Mouse (Mus musculus) CD8-positive naive resting alpha-beta T cell, adult 57 days (primary cell): ENCODE results near the gene Btbd7. TPM values are rescaled to one million over a fixed set of nuclear protein-coding genes. Genes with fewer than 3 reads are reported as not detected.

Experiments used
- total RNA-seq: library from RNA; stranded (reverse); gene quantifications from one replicate; pipeline ENCODE4 v1.2.4, GENCODE M21; 2023

The Btbd7 gene
- total RNA-seq: 52.7 TPM

DNA sequence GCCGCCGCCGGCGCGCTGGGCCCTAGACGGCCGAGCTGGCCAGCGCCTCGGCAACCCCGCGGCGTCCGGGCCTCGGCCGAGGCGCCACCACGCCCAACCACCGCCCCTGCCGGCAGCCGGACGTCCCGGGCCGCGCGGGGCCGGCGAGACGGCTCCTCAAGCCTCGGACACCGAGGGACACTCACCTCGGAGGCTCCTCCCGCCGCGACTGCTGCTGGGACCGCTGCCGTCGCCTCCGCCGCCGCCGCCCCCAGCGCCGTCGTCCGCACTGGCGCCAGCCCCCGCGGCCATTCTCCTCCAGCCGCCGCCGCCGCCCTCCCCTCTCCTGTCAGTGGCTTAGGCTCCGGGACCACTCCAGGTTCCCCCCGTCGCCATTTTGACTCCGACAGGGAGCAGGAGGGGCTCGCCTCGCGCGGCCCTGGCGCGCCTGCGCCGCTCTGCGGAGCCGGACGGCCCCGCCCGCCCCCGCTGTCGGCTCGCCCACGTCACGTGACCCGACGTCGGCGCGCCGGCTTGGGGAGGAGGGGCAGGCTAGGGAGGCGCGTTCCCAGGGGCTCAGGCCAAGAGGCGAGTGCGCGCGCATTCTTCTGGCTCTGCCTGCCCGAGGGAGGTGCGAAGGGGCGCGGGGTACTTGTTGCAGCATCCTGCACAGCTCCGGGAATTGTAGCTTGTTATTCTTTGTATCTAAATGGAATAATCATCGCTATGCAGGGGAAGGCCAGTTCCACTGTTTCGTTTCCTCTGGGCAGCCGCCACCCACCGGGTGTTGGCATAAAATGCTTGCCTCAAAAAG lies at the start of gene Btbd7:
TSS of gene Btbd7 (minus strand) at position 441 of the 793 bp plus-strand sequence.

DNA sequence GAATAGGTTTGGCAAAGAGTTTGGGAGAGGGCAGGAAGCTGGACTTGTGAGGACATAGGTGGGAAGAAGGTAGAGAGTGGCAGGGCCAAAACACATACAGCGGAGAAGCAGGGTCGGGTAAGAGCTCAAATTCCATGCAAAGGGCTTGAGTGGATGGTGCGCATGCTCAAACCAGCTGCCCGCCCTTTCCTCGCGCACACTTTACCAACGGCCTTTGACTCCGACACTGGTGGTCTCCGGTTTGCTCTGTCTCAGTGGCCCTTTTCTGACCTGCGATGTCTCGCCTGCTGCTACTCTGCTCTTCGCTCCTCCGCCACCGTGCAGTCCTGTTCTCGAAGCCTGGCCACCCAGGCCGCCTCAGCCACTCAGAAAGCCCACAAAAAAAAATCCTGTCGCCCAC lies 20.8 kb upstream of the Btbd7 start, which contains the start of gene Cox8c:
TSS of gene Cox8c (plus strand) at position 226 of the 400 bp plus-strand sequence.

DNA sequence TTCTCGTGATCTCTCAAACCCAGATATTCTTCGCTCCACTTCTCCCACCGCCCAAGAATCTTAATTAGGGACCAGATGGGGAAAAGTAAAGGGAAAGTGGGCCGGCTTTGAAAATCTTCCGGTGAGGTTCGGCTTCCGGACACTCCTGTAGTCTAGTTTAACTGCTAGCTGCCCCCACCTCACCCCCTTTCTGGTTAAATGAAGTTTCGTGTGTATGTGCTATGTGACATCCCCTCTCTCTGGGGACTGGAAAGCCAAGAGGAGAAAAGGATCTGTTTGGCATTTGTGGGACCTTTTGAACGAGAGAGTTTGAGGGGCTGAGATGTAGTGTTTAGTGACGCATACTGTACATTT lies 119.9 kb downstream of the Btbd7 start, which contains the start of gene Gm20604:
TSS of gene Gm20604 (minus strand) at position 270 of the 354 bp plus-strand sequence.

DNA sequence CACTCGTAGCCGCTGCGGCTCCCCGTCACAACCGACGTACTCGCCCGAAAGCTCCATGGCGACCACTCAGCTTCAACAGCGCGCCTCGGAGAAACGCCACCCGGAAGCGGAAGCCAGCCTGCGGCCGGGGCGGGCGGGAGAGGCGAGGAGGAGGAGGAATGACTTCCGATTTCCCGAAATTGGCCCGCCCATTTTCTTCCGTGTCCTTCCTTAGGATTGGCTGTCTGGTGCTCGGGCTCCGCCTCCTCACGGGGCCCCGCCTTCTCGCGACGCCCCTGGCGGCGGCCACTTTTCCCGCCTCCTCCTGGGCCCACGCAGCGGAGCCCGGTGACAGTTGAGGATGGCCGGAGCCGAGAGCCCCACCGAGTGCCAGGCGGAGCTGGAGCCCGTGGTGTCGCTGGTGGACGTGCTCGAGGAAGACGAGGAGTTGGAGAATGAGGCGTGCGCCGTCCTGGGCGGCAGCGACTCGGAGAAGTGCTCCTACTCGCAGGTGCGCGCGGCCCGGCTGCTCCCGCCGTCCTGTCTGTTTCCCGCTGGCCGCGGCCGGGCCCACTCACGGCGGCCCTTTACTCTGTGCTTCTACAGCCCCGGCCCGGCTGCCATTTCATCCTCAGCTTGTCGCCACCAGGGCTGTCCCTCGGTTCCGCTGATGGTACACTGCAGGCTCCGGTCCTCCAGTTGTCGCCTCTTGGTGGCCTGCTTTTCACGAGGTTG lies 120.4 kb downstream of the Btbd7 start, which contains the start of the genes Gm28051, Gon7 and Ubr7:
TSS of gene Gm28051 (minus strand) at position 77 of the 714 bp plus-strand sequence.
TSS of gene Gon7 (minus strand) at position 115 of the 714 bp plus-strand sequence.
TSS of gene Ubr7 (plus strand) at position 279 of the 714 bp plus-strand sequence.

DNA sequence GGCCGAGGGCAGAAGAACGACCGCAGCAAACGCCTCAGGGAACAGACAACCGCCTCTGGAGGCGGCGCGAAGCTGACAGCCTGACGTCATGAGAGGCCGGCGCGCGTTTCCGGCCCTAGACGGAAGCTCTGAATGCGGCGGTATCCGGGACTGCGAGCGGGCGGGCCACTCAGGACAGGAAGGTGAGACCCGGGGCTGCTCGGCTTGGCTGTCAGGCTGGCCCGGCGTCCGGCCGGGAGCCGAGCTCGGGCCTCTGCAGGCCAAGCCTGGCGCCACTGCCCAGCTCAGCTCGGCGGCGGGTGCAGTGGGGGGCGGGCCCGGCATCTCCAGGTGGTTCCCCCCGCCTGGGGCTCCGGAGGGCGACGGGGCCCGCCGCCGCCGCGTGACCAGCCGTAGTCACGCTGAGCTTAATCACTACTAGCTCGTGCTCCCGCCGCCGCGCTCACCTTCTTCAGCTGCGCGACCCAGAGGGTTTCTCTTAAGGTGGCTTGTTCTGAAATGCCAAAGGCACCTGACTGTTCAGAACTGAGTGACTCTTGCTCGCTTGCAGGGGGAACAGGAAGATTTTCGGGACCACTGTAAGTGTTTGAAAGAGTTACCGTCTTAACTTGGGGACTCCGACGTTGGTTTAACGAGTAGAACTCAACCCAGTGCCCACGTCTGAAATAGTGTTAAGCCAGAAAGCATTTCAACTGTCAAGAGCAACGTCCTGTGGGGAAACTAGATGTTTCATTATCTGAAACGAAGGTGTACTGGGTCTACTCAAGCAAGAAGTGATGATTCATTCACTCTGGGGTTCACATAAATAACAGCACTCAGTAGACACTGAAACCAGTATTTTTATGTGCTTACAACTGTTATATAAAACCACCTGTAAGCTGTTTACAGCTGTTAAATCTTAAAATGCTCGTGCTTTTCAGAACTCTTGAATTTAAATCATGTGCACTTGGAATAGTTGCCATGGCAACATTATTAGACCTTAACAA lies 134.4 kb downstream of the Btbd7 start, which contains the start of the genes Moap1 and Tmem251:
TSS of gene Moap1 (minus strand) at position 73 of the 986 bp plus-strand sequence.
TSS of gene Tmem251 (plus strand) at position 174 of the 986 bp plus-strand sequence.

Other genes starting within 250 kb of the Btbd7 start
- 62.1 TPM for gene Itpk1, start 173.5 kb downstream of the Btbd7 start, total RNA-seq
- gene Moap1, start 134.8 kb downstream of the Btbd7 start, total RNA-seq: 7.2 TPM
- gene Tmem251, start 134.7 kb downstream of the Btbd7 start, total RNA-seq: 15.2 TPM
- gene Gm28051, start 120.7 kb downstream of the Btbd7 start, total RNA-seq: not detected
- gene Gon7, start 120.7 kb downstream of the Btbd7 start, total RNA-seq: 19.7 TPM
- 21.3 TPM for gene Ubr7, start 120.5 kb downstream of the Btbd7 start, total RNA-seq
- gene Gm20604, start 119.8 kb downstream of the Btbd7 start, total RNA-seq: 5.6 TPM
- not detected for gene Cox8c, start 20.8 kb upstream of the Btbd7 start, total RNA-seq
- not detected for gene Unc79, start 70.4 kb upstream of the Btbd7 start, total RNA-seq